Mouse (Mus musculus): ENCODE data around the gene Olfr1463. TPM values are rescaled to one million over a fixed set of nuclear protein-coding genes. Genes with fewer than 3 reads are reported as not detected.

The Olfr1463 gene
- not detected in 2 replicates for polyA plus RNA-seq (2012; ENCODE audit: insufficient read depth, insufficient read length, missing spikeins)

DNA sequence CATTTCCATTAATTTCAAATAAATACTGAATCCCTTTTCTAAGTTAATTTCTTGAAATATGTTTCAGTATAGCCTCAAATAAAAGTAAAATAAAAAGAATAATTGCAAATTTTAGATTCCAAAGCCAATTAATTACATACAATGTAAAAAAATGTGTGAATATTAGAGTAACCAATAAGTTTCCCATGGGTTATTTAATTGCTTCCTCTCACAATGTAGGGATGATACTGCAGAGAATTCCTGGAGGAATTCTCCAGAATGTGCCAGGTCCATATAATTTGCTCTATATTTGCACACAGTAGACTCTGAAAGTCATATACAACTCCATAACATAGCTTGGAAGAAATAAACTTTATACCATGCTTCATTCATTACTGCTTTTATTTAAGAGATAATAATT, at the start of gene Olfr1463:
Olfr1463 (plus strand) TSS at position 301 of the 400 bp plus-strand sequence.
- Histone ChIP-seq H3K27ac (replicated peaks; ENCODE audit: low read depth, low read length) (no peak within 1 kb of the TSS), H3K4me1 (ENCODE audit: control insufficient read depth, insufficient read depth, insufficient read length, low read length) (no peaks in the 10 kb centered on the region), H3K4me3 (ENCODE audit: insufficient read depth, low read depth, low read length) (no peak within 1 kb of the TSS)

DNA sequence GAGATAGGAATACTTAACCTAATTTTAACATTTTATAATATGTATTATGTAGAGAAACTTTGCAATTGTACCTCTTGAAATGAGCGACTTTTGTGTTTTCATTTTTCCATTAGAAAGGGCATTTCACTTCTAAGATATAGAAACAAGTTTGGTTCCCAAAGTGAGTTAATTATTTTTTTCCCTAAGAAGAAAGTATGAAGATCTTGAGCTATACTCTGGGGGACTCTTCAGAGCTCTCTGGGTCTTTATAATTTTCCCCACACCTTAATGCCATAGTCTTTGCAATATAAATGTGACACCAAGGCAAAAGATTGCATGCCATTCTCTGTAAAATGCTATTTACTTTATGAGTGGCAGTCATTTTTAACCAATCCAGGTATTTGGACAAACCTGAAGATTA, 45.7 kb upstream of the Olfr1463 start, which contains the start of gene Olfr1462:
Olfr1462 (plus strand) TSS at position 301 of the 400 bp plus-strand sequence.
- no peak within 1 kb of the TSS for H3K27ac ChIP-seq (replicated peaks; ENCODE audit: low read depth, low read length)
- no peaks in the 10 kb centered on the region for H3K4me1 ChIP-seq (ENCODE audit: control insufficient read depth, insufficient read depth, insufficient read length, low read length)
- no peak within 1 kb of the TSS for H3K4me3 ChIP-seq (ENCODE audit: insufficient read depth, low read depth, low read length)

DNA sequence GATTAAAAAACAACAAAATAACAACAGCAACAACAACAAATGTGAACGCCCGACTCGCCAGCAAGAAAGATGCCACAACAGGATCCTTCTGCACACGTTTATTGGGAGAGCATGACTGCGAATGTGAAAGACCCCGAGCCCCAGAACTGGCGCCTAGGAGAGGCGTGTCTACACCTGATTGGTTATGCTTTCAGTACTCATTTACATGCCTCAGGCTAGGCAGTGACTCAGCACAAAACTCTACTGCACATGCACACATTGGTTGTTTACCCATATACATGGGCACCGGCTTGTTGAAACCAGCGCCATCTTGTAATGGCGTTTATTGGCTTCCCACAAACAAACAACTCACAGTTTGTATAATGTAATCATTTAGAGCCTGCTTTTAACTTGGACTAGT, 9.5 kb upstream of the Olfr1463 start:
- Histone ChIP-seq H3K4me3 (ENCODE audit: insufficient read depth, low read depth, low read length) (no peak overlapping the region), H3K4me1 (ENCODE audit: control insufficient read depth, insufficient read depth, insufficient read length, low read length) (no peaks in the 10 kb centered on the region), H3K27ac (replicated peaks; ENCODE audit: low read depth, low read length) (no peak overlapping the region)

Other genes with a start within 250 kb of the Olfr1463 start
- gene Olfr1451, start 236.3 kb upstream of the Olfr1463 start, polyA plus RNA-seq (2012; ENCODE audit: insufficient read depth, insufficient read length, missing spikeins) = not detected in 2 replicates
- gene Olfr1453, start 203.0 kb upstream of the Olfr1463 start, polyA plus RNA-seq (2012; ENCODE audit: insufficient read depth, insufficient read length, missing spikeins) = not detected in 2 replicates
- gene Olfr1454, start 170.7 kb upstream of the Olfr1463 start, polyA plus RNA-seq (2012; ENCODE audit: insufficient read depth, insufficient read length, missing spikeins) = not detected in 2 replicates
- gene Olfr1457, start 133.4 kb upstream of the Olfr1463 start, polyA plus RNA-seq (2012; ENCODE audit: insufficient read depth, insufficient read length, missing spikeins) = not detected in 2 replicates
- gene Olfr1458, start 124.6 kb upstream of the Olfr1463 start, polyA plus RNA-seq (2012; ENCODE audit: insufficient read depth, insufficient read length, missing spikeins) = not detected in 2 replicates
- gene Olfr1459, start 81.8 kb upstream of the Olfr1463 start, polyA plus RNA-seq (2012; ENCODE audit: insufficient read depth, insufficient read length, missing spikeins) = not detected in 2 replicates
- gene Olfr1461, start 68.3 kb upstream of the Olfr1463 start, polyA plus RNA-seq (2012; ENCODE audit: insufficient read depth, insufficient read length, missing spikeins) = not detected in 2 replicates
- not detected in 2 replicates for gene Olfr1462, start 45.6 kb upstream of the Olfr1463 start, polyA plus RNA-seq (2012; ENCODE audit: insufficient read depth, insufficient read length, missing spikeins)
- gene Olfr1465, start 84.2 kb downstream of the Olfr1463 start, polyA plus RNA-seq (2012; ENCODE audit: insufficient read depth, insufficient read length, missing spikeins) = not detected in 2 replicates
- not detected in 2 replicates for gene Olfr1466, start 107.5 kb downstream of the Olfr1463 start, polyA plus RNA-seq (2012; ENCODE audit: insufficient read depth, insufficient read length, missing spikeins)
- gene Olfr1467, start 130.9 kb downstream of the Olfr1463 start, polyA plus RNA-seq (2012; ENCODE audit: insufficient read depth, insufficient read length, missing spikeins) = not detected in 2 replicates
- gene Olfr1469, start 176.5 kb downstream of the Olfr1463 start, polyA plus RNA-seq (2012; ENCODE audit: insufficient read depth, insufficient read length, missing spikeins) = not detected in 2 replicates
- not detected in 2 replicates for gene Olfr1471, start 212.1 kb downstream of the Olfr1463 start, polyA plus RNA-seq (2012; ENCODE audit: insufficient read depth, insufficient read length, missing spikeins)
- gene Olfr1472, start 224.8 kb downstream of the Olfr1463 start, polyA plus RNA-seq (2012; ENCODE audit: insufficient read depth, insufficient read length, missing spikeins) = not detected in 2 replicates
- gene Olfr1474, start 238.2 kb downstream of the Olfr1463 start, polyA plus RNA-seq (2012; ENCODE audit: insufficient read depth, insufficient read length, missing spikeins) = not detected in 2 replicates
- gene Olfr1475, start 248.9 kb downstream of the Olfr1463 start, polyA plus RNA-seq (2012; ENCODE audit: insufficient read depth, insufficient read length, missing spikeins) = not detected in 2 replicates

Measured in brown adipose tissue, adult 24 weeks (tissue).